Mouse (Mus musculus) neural tube, postnatal 0 days (tissue): ENCODE results near the gene Btbd35f21. TPM values are rescaled to one million over a fixed set of nuclear protein-coding genes. Genes with fewer than 3 reads are reported as not detected.

Source experiments
- polyA plus RNA-seq: library from polyadenylated mRNA; unstranded; fragments of >200 nt; fragmentation: Nextera tagmentation; extraction: Ambion mirVana; gene quantifications from 2 replicates; pipeline ENCODE4 v1.2.1, GENCODE M21; 2015

Btbd35f21 gene
- polyA plus RNA-seq: not detected in 2 replicates

GRCm38 (mm10) chrX:32725809-32726208 is at the start of gene Btbd35f21:
Gene Btbd35f21, plus strand, starts transcription at chrX:32726109.

Other genes starting within 250 kb of the Btbd35f21 start
- not detected in 2 replicates for gene Btbd35f1, start 166.1 kb upstream of the Btbd35f21 start, polyA plus RNA-seq
- not detected in 2 replicates for gene Gm5926, start 75.4 kb upstream of the Btbd35f21 start, polyA plus RNA-seq
- not detected in 2 replicates for gene Btbd35f30, start 168.5 kb downstream of the Btbd35f21 start, polyA plus RNA-seq
- not detected in 2 replicates for gene Gm21789, start 215.7 kb downstream of the Btbd35f21 start, polyA plus RNA-seq
- gene Btbd35f5, start 247.8 kb downstream of the Btbd35f21 start, polyA plus RNA-seq: not detected in 2 replicates